Comparison of ENCODE assay signal across 8 mouse cellular contexts in genomic region chr7:55986526-55987214, GRCm38 (mm10). TPM values are rescaled to one million over a fixed set of nuclear protein-coding genes. Genes with fewer than 3 reads are reported as not detected.
DNase-seq lines count a peak whose midpoint lies in the region; ATAC-seq lines count a peak whose summit lies in the region.

No protein-coding gene starts in this region.

- H3K36me3 ChIP-seq in embryonic facial prominence, embryonic 10.5 days (replicated peaks): no peaks in the 10 kb centered on the region
- H3K36me3 ChIP-seq in limb, embryonic 12.5 days: no peaks in the 10 kb centered on the region
- H3K36me3 ChIP-seq in midbrain, embryonic 16.5 days (ENCODE audit: control insufficient read depth, insufficient read depth, low read length): no peaks in the 10 kb centered on the region

- no peak overlapping the region for H3K4me3 ChIP-seq in embryonic facial prominence, embryonic 10.5 days
- no peak overlapping the region for H3K4me3 ChIP-seq in limb, embryonic 12.5 days (replicated peaks)
- no peak overlapping the region for H3K4me3 ChIP-seq in midbrain, embryonic 16.5 days (ENCODE audit: low read depth, low read length)

- no peaks in the 10 kb centered on the region for H3K4me1 ChIP-seq in embryonic facial prominence, embryonic 10.5 days
- H3K4me1 ChIP-seq in limb, embryonic 12.5 days (replicated peaks): no peaks in the 10 kb centered on the region
- no peaks in the 10 kb centered on the region for H3K4me1 ChIP-seq in midbrain, embryonic 16.5 days (ENCODE audit: control insufficient read depth, insufficient read depth, low read length)

- WGBS in embryonic facial prominence, embryonic 10.5 days: 40% methylated on average over 13 of the region's 13 CpGs
- WGBS in limb, embryonic 12.5 days: 33% methylated on average over 13 of the region's 13 CpGs
- 39% methylated on average over 13 of the region's 13 CpGs for WGBS in midbrain, embryonic 16.5 days

- 0 out of 2 replicates have a peak, but pooled peaks have one; percentile 52 for ATAC-seq in limb, embryonic 12.5 days (ENCODE audit: insufficient number of reproducible peaks, insufficient read depth, low FRiP score, low TSS enrichment, low read depth)
- ATAC-seq in midbrain, embryonic 16.5 days: peak; percentile 56

- no peak overlapping the region for H3K9ac ChIP-seq in limb, embryonic 12.5 days (replicated peaks)
- H3K9ac ChIP-seq in midbrain, embryonic 16.5 days (ENCODE audit: low read depth, low read length): no peak overlapping the region

- no peaks in the 10 kb centered on the region for H3K27me3 ChIP-seq in embryonic facial prominence, embryonic 10.5 days (replicated peaks; ENCODE audit: low read depth, poor library complexity, severe bottlenecking)
- no peaks in the 10 kb centered on the region for H3K27me3 ChIP-seq in limb, embryonic 12.5 days
- H3K27me3 ChIP-seq in midbrain, embryonic 16.5 days (ENCODE audit: control insufficient read depth, insufficient read depth, low read depth, low read length): no peaks in the 10 kb centered on the region

- peak overlapping the region; percentile 32; the same call in 1 of the 2 replicates for H3K4me2 ChIP-seq in limb, embryonic 12.5 days
- H3K4me2 ChIP-seq in midbrain, embryonic 16.5 days (ENCODE audit: low read length): no peak overlapping the region

- DNase-seq in ovary, postnatal 10 days (ENCODE audit: low spot score): peak; percentile 44
- no peak for DNase-seq in ovary, adult 18-20 months (ENCODE audit: low spot score)
- DNase-seq in embryonic facial prominence, embryonic 10.5 days (ENCODE audit: low spot score): peak; percentile 80
- DNase-seq in heart, adult 18-20 months: peak; percentile 63 to 87
- DNase-seq in kidney, adult 18-20 months: peak; percentile 77
- peak; percentile 85 to 93 for DNase-seq in spleen, postnatal 10 days (ENCODE audit: low spot score in 2 of 2)

- no peak overlapping the region for H3K27ac ChIP-seq in embryonic facial prominence, embryonic 10.5 days (replicated peaks)
- no peak overlapping the region for H3K27ac ChIP-seq in limb, embryonic 12.5 days
- no peak overlapping the region for H3K27ac ChIP-seq in midbrain, embryonic 16.5 days (ENCODE audit: low read length)

- no peaks in the 10 kb centered on the region for H3K9me3 ChIP-seq in embryonic facial prominence, embryonic 10.5 days
- H3K9me3 ChIP-seq in limb, embryonic 12.5 days: no peaks in the 10 kb centered on the region
- H3K9me3 ChIP-seq in midbrain, embryonic 16.5 days (replicated peaks; ENCODE audit: control insufficient read depth, low read length, poor library complexity, severe bottlenecking): no peaks in the 10 kb centered on the region

RNA-seq across cellular contexts. Expression of gene Nipa2, which starts 24.4 kb away (rescaled TPM):
- 42.8 and 44.9 TPM in 2 replicates for polyA plus RNA-seq in embryonic facial prominence, embryonic 10.5 days (2016; fragmentation: Nextera tagmentation; extraction: Ambion mirVana)
- total RNA-seq in heart, adult 18-20 months (2021): 10 to 100 TPM; 38.8 to 40.0 TPM
- polyA plus RNA-seq in limb, embryonic 12.5 days (2016; fragmentation: Nextera tagmentation; extraction: Ambion mirVana): 44.5 and 52.2 TPM in 2 replicates
- polyA plus RNA-seq in midbrain, embryonic 16.5 days (2015; fragmentation: Nextera tagmentation; extraction: Ambion mirVana): 33.4 and 34.6 TPM in 2 replicates

RNA-seq across cellular contexts. Expression of gene Nipa1, which starts 33.1 kb away (rescaled TPM):
- polyA plus RNA-seq in embryonic facial prominence, embryonic 10.5 days (2016; fragmentation: Nextera tagmentation; extraction: Ambion mirVana): 7.4 and 7.5 TPM in 2 replicates
- total RNA-seq in heart, adult 18-20 months (2021): 1 to 10 TPM; 7.7 to 7.9 TPM
- polyA plus RNA-seq in limb, embryonic 12.5 days (2016; fragmentation: Nextera tagmentation; extraction: Ambion mirVana): 8.1 and 9.0 TPM in 2 replicates
- polyA plus RNA-seq in midbrain, embryonic 16.5 days (2015; fragmentation: Nextera tagmentation; extraction: Ambion mirVana): 32.0 and 33.2 TPM in 2 replicates
